1 mouse cellular context compared by ENCODE assay signal in the genomic region with DNA sequence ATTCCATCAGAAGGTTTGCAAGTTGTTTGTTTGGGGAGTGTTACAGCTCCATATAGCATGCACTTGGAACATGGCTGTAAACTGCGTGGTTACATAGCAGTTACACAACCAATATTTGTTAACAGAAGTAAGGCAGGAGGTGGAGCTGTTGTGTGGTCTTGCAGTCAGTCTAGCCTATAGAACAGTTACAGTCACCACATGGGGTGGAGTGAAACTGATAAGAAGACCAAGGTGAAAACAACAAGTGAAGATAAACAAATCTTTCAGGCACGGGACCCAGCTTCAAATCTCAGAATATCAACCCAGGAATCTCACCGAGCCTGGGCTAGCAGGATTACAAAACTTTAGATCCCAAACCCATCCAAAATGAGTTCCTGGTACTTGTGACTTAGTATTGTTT.
A peak's percentile ranks its signal among the peaks of the same experiment; 100 is the strongest.
TF ChIP-seq lines count a peak whose summit lies in the region.

No protein-coding gene starts in this region.

TF ChIP-seq in MEL, 35 proteins besides CTCF, POLR2A, EP300 and RAD21 (continued from another document):
- no peak for TF ChIP-seq TBP (IDR thresholded peaks at IDR 0.05; ENCODE audit: low read depth, low read length)
- no peak for TF ChIP-seq JUND (IDR thresholded peaks at IDR 0.05; ENCODE audit: low read depth, low read length)
- TF ChIP-seq BHLHE40 (IDR thresholded peaks at IDR 0.05; ENCODE audit: borderline replicate concordance, low read depth, low read length): peak; percentile 94
- TF ChIP-seq GABPA (IDR thresholded peaks at IDR 0.05; ENCODE audit: low read depth, low read length): no peak
- no peak for TF ChIP-seq ZKSCAN1 (IDR thresholded peaks at IDR 0.05; ENCODE audit: low read depth, low read length)
- TF ChIP-seq TCF12 (IDR thresholded peaks at IDR 0.05; ENCODE audit: low read depth, low read length): no peak
- no peak for TF ChIP-seq ZMIZ1 (IDR thresholded peaks at IDR 0.05; ENCODE audit: low read depth, low read length)
- peak; percentile 85 for TF ChIP-seq RCOR1 (IDR thresholded peaks at IDR 0.05; ENCODE audit: low read depth, low read length)
